Mouse (Mus musculus) intestine, embryonic 16.5 days (tissue): ENCODE measurements at regions not wholly inside any gene's neighbourhood (a gene's known extent, or its start where the extent isn't known, plus 50 kb on each side); places are given as distances from the start of the nearest gene placed in this dataset.

Source experiments
- ATAC-seq: fragments of 200-750 bp; cut with Nextera tagmentation; 2 replicates; pipeline ENCODE4 v1.8.0; 2017; ENCODE audit warnings: moderate TSS enrichment, moderate library complexity
- H3K27ac ChIP-seq: fragments of 300-500 bp; sonication (generic); 2 replicates; pipeline ENCODE4 v1.5.1; 2014; ENCODE audit warnings: mild to moderate bottlenecking, low read length
- H3K27me3 ChIP-seq: fragments of 300-500 bp; sonication (generic); replicated peaks from 2 replicates; pipeline ENCODE4 v1.6.1; 2014; ENCODE audit warnings: low read length, control low read depth, mixed read lengths; ENCODE audit not compliant: control insufficient read depth, insufficient read depth
- H3K36me3 ChIP-seq: fragments of 300-500 bp; sonication (generic); 2 replicates; pipeline ENCODE4 v1.6.1; 2014; ENCODE audit warnings: low read length, control low read depth; ENCODE audit not compliant: control insufficient read depth, insufficient read depth
- H3K4me1 ChIP-seq: fragments of 300-500 bp; sonication (generic); 2 replicates; pipeline ENCODE4 v1.6.1; 2014; ENCODE audit warnings: low read length, control low read depth, mixed read lengths; ENCODE audit not compliant: control insufficient read depth, insufficient read depth
- H3K4me2 ChIP-seq: fragments of 300-500 bp; sonication (generic); 2 replicates; pipeline ENCODE4 v1.6.1; 2014; ENCODE audit warnings: low read depth, low read length, control low read depth
- H3K4me3 ChIP-seq: fragments of 300-500 bp; sonication (generic); 2 replicates; pipeline ENCODE4 v1.5.1; 2014; ENCODE audit warnings: mild to moderate bottlenecking, low read length
- H3K9ac ChIP-seq: fragments of 300-500 bp; sonication (generic); 2 replicates; pipeline ENCODE4 v1.6.1; 2014; ENCODE audit warnings: low read depth, low read length
- H3K9me3 ChIP-seq: fragments of 300-500 bp; sonication (generic); 2 replicates; pipeline ENCODE4 v1.6.1; 2016; ENCODE audit warnings: low read length, control low read depth; ENCODE audit not compliant: control insufficient read depth
- WGBS: fragments of 180-500 bp; shearing (Covaris S2); extraction: QIAGEN DNeasy Blood & Tissue Kit; methylation state at CpG from one replicate; pipeline ENCODE4 v1.1.7; 2014; 5-methylcytosine and 5-hydroxymethylcytosine counted together

DNA sequence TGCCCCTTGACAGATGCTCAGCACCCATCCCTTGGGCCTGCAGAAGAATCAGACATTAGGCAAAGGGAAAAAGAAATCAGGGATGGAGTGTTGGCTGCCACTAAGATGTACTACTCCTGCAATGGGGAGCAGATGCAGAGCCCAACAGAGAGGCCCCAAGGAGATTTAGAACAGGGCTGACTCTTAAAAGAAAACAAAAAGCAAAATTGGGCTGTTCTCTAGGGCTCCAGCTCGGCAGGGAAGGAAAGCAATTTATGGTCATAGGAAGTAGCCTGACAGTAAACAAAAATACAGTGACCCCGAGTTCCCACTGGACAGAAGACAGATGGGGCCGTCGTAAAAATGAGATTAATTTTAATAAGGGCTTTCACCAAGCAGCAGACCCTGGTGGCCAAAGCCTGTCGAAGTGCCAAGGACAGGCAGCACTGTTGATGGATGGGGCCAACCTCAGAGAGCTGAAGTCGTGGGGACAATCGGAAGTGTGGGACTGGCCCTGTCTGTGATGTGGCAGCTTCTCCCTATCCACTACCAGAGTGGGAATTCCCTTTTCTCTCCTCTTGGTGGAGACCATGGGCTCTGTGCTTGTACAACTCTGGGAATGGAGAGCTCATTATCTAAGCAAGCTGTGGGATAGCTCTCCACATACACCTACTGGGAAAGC lies 109.4 kb upstream of the Gm12830 start:
- ATAC-seq, result peak; percentile 52
- no peak overlapping the region for H3K27ac ChIP-seq
- WGBS, result 26% methylated on average over 7 of the region's 7 CpGs

DNA sequence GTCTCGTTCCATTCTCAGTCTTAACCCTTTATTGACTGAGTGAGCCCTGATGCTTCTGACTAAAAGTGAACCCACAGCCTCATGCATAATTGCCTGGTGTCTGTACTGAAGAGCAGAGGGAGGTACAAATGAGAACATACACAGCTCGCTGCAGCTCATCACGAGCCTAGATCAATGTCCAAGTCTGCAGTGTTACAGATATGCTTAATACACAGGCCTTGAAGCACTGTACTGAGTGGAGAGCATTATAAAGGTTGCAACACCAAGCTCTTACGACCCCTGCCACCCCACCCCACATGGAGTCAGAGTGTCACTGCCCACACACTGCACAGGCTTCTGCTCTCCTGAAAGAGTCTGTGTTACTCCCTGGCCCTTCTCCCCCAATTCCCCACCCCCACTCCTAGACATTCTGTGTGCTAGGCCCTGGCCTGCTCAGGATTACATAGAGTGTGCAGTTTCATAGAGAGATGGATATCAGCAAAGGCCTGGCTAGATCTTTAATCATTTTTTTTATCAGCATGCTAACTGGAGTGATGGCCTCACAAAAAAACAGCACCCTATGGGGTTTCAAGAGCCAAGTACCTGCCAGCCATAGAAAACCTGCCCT lies 108.5 kb upstream of the Gm12830 start:
- Histone ChIP-seq H3K27me3 (no peaks in the 10 kb centered on the region), H3K36me3 (no peaks in the 10 kb centered on the region), H3K4me1 (no peaks in the 10 kb centered on the region), H3K9me3 (peaks cover 6% of the 10 kb centered on the region; the same call in 1 of the 2 replicates), H3K27ac (no peak overlapping the region), H3K4me3 (no peak overlapping the region), H3K4me2 (no peak overlapping the region), H3K9ac (no peak overlapping the region)
- 55% methylated on average over 4 of the region's 4 CpGs for WGBS
- ATAC-seq, result peak; percentile 59; the same call in 1 of the 2 replicates

More for the DNA sequence above, 109.4 kb upstream of the Gm12830 start:
- Histone ChIP-seq H3K9ac (no peak overlapping the region), H3K36me3 (no peaks in the 10 kb centered on the region), H3K27me3 (no peaks in the 10 kb centered on the region), H3K4me2 (no peak overlapping the region), H3K4me3 (no peak overlapping the region), H3K9me3 (no peaks in the 10 kb centered on the region), H3K4me1 (no peaks in the 10 kb centered on the region)

DNA sequence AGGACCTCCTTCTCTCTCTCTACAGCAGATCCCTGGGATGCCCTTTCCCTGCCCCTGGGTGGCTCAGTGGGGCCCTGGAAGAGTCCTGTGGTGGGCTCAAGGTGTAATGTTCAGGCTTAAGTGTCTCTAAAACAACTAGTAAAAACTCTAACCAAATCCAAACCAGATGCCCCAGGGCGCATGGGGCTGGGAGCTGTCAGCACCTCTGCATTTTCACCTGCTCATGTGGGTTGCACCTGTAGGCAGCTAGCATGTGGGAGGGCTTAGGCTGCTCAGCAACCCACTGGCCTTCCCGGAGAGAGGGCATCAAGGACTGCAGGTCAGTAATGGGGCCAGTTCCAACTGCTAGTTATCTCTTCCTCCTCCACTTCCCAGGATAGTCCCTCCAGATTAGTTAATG lies 104.8 kb upstream of the Gm12830 start:
- WGBS, result 81% methylated on average over 2 of the region's 2 CpGs
- no peak for ATAC-seq

DNA sequence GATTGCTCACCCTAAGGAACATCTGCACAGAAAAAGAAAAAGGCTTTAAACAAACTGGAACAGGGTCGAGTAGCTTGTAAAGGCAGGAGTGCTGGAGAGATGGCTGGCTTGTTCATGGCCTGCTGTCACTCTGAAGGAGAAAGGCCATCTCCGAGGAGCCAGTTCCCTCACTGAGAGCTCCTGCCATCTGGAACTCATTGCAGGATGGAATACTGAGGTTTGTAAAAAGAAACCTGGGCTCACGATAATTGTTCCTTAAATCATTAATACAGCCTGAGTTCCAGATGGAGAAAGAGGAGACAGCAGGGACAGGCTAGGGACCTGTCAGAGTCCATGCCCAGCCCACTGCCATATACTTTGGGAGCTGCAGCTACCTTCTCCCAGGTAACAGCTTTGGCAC lies 100.8 kb upstream of the Gm12830 start:
- ATAC-seq, result no peak
- H3K4me1 ChIP-seq, result no peaks in the 10 kb centered on the region
- peaks cover 6% of the 10 kb centered on the region; the same call in 1 of the 2 replicates for H3K9me3 ChIP-seq
- no peak overlapping the region for H3K4me3 ChIP-seq
- H3K4me2 ChIP-seq, result no peak overlapping the region
- WGBS, result 59% methylated on average over 3 of the region's 3 CpGs
- H3K27ac ChIP-seq, result no peak overlapping the region
- no peaks in the 10 kb centered on the region for H3K27me3 ChIP-seq
- no peaks in the 10 kb centered on the region for H3K36me3 ChIP-seq
- H3K9ac ChIP-seq, result no peak overlapping the region

More for the DNA sequence above, 104.8 kb upstream of the Gm12830 start:
- Histone ChIP-seq H3K4me2 (no peak overlapping the region), H3K4me3 (no peak overlapping the region), H3K9ac (no peak overlapping the region), H3K27ac (no peak overlapping the region), H3K9me3 (peaks cover 6% of the 10 kb centered on the region; the same call in 1 of the 2 replicates), H3K36me3 (no peaks in the 10 kb centered on the region), H3K4me1 (no peaks in the 10 kb centered on the region), H3K27me3 (no peaks in the 10 kb centered on the region)

DNA sequence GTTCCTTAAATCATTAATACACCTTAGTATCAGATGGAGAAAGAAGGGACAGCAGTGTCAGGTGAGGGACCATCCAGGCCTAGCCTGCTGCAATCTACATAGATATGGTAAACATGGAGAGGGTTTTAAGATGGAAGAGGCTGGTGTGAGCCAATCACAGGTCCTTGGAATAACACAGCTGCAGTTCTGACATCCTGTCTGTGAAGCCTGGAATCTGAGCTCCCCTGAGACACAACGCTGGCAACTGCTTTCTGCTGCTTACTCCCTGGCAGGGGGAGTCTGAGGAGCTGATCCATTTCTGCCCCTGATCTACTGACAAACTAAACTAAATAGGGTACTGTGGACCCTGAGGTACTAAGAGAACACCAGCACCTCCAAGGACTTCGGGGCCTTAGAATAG lies 100.1 kb upstream of the Gm12830 start:
- Histone ChIP-seq H3K9ac (no peak overlapping the region), H3K4me1 (no peaks in the 10 kb centered on the region), H3K4me2 (no peak overlapping the region), H3K4me3 (no peak overlapping the region), H3K27ac (no peak overlapping the region), H3K27me3 (no peaks in the 10 kb centered on the region), H3K36me3 (no peaks in the 10 kb centered on the region), H3K9me3 (peaks cover 6% of the 10 kb centered on the region; the same call in 1 of the 2 replicates)
- no peak for ATAC-seq
- WGBS, result 52% methylated on average over 2 of the region's 2 CpGs

DNA sequence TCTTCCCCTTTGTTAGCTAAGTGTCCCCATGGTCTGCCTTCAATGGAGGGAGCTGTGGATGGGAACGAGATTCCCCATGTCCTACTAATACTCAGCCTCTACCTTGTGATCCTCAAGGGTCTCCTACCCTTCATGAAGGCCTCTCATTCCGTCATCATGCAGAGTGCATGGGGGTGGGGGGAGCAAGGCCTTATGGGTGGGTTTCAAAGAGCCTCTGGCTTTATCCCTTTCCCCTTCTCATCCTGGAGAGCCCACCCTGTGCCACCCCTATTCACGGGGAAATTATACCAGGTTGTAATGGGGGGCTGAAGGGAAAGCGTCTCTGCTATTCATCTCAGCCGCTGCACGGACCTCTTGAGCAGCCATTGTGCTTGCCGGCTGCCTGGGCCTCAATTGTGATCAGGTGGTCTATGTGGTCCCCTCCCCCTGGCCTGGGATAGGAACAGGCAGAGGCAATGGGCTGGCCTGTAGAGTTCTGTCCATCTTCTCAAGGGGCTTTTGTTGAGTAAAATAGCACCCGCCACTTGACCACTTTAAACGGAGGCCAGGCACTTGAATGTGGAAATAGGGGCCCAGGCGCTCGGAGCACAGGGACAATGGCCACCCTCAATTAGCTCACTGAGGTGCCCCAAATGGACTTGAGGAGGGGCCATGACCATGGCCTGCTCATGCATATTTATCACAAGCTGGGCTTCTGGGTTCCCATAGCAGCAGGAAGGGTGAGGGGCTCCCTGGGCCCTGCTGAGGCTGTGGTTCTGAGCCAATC lies 93.1 kb upstream of the Gm12830 start:
- H3K27ac ChIP-seq, result no peak overlapping the region
- no peak overlapping the region for H3K9ac ChIP-seq
- no peaks in the 10 kb centered on the region for H3K27me3 ChIP-seq
- 85% methylated on average over 11 of the region's 11 CpGs for WGBS
- ATAC-seq, result no peak
- no peaks in the 10 kb centered on the region for H3K36me3 ChIP-seq
- no peaks in the 10 kb centered on the region for H3K4me1 ChIP-seq
- H3K4me3 ChIP-seq, result no peak overlapping the region
- H3K4me2 ChIP-seq, result no peak overlapping the region
- no peaks in the 10 kb centered on the region for H3K9me3 ChIP-seq

DNA sequence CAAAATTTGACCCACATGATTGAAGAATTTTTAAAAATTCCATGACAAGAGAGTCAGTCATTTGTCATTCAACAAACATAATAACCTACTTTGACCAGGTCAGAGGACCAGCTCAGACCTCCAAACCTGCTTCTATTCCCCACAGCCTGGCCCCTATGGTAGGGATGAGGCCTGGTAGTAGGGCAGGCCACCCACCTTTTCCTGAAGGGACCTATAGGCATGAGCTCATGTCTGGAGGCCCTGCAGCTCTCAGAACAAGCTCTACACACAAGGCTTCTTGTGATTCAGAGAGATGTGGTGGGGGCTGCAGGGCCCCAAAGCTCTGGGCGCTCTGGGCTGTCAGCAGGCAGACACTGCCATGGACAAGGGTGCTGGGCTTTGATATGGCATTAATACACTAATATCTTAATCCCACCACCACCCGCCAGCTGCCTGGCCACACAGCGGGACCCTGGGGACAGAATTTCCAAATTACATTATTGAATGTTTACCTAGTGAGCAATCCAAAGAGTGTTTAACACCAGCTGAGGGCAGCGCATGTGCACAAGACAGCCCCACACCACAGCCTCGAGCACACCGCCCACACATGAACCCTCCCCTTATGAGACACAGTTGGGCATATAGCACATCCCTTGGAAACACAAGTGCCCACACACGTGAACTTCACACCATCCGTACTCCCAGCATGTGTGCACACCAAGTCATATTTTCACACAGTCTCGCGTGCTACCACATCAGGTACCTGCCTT lies 88.1 kb upstream of the Gm12830 start:
- Histone ChIP-seq H3K4me2 (no peak overlapping the region), H3K9me3 (no peaks in the 10 kb centered on the region), H3K4me3 (no peak overlapping the region), H3K27me3 (no peaks in the 10 kb centered on the region), H3K9ac (no peak overlapping the region), H3K27ac (no peak overlapping the region), H3K36me3 (no peaks in the 10 kb centered on the region), H3K4me1 (no peaks in the 10 kb centered on the region)
- ATAC-seq, result no peak
- 78% methylated on average over 10 of the region's 10 CpGs for WGBS

DNA sequence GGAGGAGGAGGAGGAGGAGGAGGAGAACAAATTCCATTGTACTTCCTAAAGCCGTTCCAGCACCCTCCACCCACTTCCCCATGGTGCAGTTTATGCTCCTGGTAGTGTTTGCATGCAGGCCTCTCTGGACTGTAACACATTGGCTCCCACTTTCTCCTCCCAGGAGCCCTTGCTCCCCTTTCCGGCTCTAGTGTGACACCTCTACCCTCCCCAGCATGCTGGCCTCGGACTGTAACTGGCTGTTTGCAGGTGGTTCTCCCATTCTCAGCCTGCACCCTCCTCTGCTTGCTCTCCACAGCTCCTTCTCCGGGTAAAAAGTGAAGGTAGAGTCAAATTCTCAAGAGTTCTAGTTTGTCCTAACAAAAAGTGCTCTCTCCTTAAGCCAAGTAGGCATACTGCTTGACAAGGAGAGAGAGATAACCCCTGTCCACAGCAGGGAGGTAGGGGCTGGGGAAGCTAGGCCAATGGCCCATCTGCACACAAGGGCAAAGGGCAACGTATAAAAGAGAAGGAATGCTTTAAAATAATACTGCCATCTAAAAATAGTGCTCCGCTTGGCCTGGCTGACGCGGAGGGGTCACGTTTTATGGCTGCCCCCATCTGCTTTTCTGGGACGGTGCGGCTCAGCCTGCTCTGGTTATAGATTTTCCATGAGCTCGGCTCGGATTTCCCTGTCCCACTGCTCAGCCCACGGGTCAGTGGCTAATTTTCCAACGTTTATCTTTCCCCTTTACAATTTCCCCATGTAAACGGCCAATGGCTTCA lies 82.4 kb upstream of the Gm12830 start:
- ATAC-seq, result no peak
- Histone ChIP-seq H3K27me3 (no peaks in the 10 kb centered on the region), H3K9me3 (no peaks in the 10 kb centered on the region), H3K27ac (no peak overlapping the region), H3K9ac (no peak overlapping the region), H3K36me3 (no peaks in the 10 kb centered on the region), H3K4me3 (no peak overlapping the region), H3K4me2 (no peak overlapping the region), H3K4me1 (no peaks in the 10 kb centered on the region)
- WGBS, result 25% methylated on average over 16 of the region's 16 CpGs
